Mouse (Mus musculus) spleen, adult 2 months (tissue): ENCODE data around the gene Ctnna2.

Experiments
- CTCF ChIP-seq: fragments of 200-500 bp; IDR thresholded peaks from 2 replicates; pipeline ENCODE4 v1.5.1; 2011; ENCODE audit warnings: mild to moderate bottlenecking, inconsistent platforms; ENCODE audit not compliant: insufficient read depth, insufficient read length, insufficient replicate concordance; ENCODE audit errors: extremely low read depth
- POLR2A ChIP-seq: fragments of 200-500 bp; IDR thresholded peaks from 2 replicates; pipeline ENCODE4 v1.6.1; 2011; ENCODE audit warnings: low read depth, low read length, inconsistent platforms

GRCm38 (mm10) chr6:77868119-77868518, 111.4 kb downstream of the Ctnna2 start:
- TF ChIP-seq CTCF (no peak), POLR2A (no peak)
